Comparison of ENCODE assay signal across 13 mouse cellular contexts in the genomic region with DNA sequence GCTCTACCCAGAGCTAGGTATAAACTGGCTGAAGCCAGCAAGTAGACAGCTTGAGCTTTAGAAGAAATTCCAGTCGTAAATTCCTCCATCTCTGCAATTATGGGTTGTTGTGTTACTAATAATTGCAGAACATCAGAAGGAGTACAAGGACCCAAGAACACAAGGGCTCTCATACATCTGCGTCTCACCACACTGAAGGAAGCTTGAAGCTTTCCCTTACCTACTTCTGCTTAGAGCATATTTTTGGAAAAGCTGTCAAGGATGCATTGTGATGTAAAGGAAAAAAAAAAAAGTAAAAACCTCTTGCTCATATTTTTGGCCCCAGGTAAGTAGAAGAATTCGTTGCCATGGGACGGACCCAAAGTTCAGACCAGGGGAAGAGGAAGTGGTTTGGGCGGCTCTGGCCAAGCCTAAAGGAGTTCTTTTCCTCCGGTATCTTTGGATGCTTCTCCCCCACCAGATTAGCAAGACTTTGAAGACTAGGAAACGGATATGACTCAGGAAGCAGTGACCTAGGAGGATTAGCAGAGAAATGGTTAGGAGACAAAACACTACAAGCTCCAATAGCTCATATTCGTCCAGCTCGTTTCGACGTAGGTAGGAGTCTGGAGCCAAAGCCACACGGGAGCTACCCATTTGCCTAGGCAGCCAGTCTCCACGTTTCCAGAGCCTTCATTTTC.
A peak's percentile ranks its signal among the peaks of the same experiment; 100 is the strongest.
DNase-seq lines count a peak whose midpoint lies in the region; ATAC-seq and TF ChIP-seq lines count a peak whose summit lies in the region.
"Had no signal": no experiment of that assay in that cellular context is flagged by ENCODE, and none has a peak within 500 bp of the region (broad histone marks: within the 10 kb centered on the region; RNA-seq: fewer than 3 reads in every experiment).

No protein-coding gene starts in this region.

- no peak for ATAC-seq in kidney, embryonic 15.5 days (replicated peaks; ENCODE audit: low FRiP score)
- peak; percentile 85 to 95 for ATAC-seq in hematopoietic stem cell, adult 5-6 weeks (replicated peaks in 1 of 2; ENCODE audit: insufficient read depth in 1 of 2, low FRiP score in 2 of 2, low TSS enrichment in 1 of 2, low read depth in 1 of 2, poor library complexity in 2 of 2, severe bottlenecking in 2 of 2)
- ATAC-seq in intestine, postnatal 0 days, result no peak
- ATAC-seq: forebrain, embryonic 16.5 days; inflammation-experienced regulatory T-cells, adult 6 months had no signal

- no peak overlapping the region for H3K9ac ChIP-seq in kidney, embryonic 15.5 days
- H3K9ac ChIP-seq in intestine, postnatal 0 days (ENCODE audit: low read depth, low read length), result no peak overlapping the region
- H3K9ac ChIP-seq: limb, embryonic 12.5 days; lung, embryonic 15.5 days; stomach, embryonic 15.5 days had no signal

- H3K4me3 ChIP-seq in kidney, embryonic 15.5 days (replicated peaks), result no peak overlapping the region
- no peak overlapping the region for H3K4me3 ChIP-seq in intestine, postnatal 0 days (ENCODE audit: low read depth, low read length)
- H3K4me3 ChIP-seq: limb, embryonic 12.5 days; lung, embryonic 15.5 days; stomach, embryonic 15.5 days had no signal

- 84% methylated on average over 13 of the region's 13 CpGs for WGBS in kidney, embryonic 15.5 days
- 74% methylated on average over 13 of the region's 13 CpGs for WGBS in intestine, postnatal 0 days

- DNase-seq in kidney, adult 18-20 months, result peak; percentile 17
- DNase-seq in adrenal gland, postnatal 14 days, result peak; percentile 27
- peak; percentile 33 for DNase-seq in lung, postnatal 36 days
- DNase-seq in thymus, postnatal 14 days, result no peak
- DNase-seq: gastrocnemius, postnatal 36 days had no signal

- no peak for TF ChIP-seq CTCF in intestine, postnatal 0 days (IDR thresholded peaks at IDR 0.05; ENCODE audit: low read depth)

- H3K4me2 ChIP-seq in kidney, embryonic 15.5 days, result no peak overlapping the region
- no peak overlapping the region for H3K4me2 ChIP-seq in intestine, postnatal 0 days (replicated peaks; ENCODE audit: low read depth)
- H3K4me2 ChIP-seq: limb, embryonic 12.5 days; lung, embryonic 15.5 days; stomach, embryonic 15.5 days had no signal

- no peaks in the 10 kb centered on the region for H3K36me3 ChIP-seq in kidney, embryonic 15.5 days
- no peaks in the 10 kb centered on the region for H3K36me3 ChIP-seq in intestine, postnatal 0 days (ENCODE audit: control insufficient read depth, insufficient read depth)
- H3K36me3 ChIP-seq: limb, embryonic 12.5 days; lung, embryonic 15.5 days; stomach, embryonic 15.5 days had no signal

- no peaks in the 10 kb centered on the region for H3K4me1 ChIP-seq in kidney, embryonic 15.5 days
- no peaks in the 10 kb centered on the region for H3K4me1 ChIP-seq in intestine, postnatal 0 days (replicated peaks; ENCODE audit: control insufficient read depth, insufficient read depth, low read length)
- H3K4me1 ChIP-seq: limb, embryonic 12.5 days; lung, embryonic 15.5 days; stomach, embryonic 15.5 days had no signal

- no peak overlapping the region for H3K27ac ChIP-seq in kidney, embryonic 15.5 days
- no peak overlapping the region for H3K27ac ChIP-seq in intestine, postnatal 0 days (ENCODE audit: low read depth, low read length)
- H3K27ac ChIP-seq: limb, embryonic 12.5 days; lung, embryonic 15.5 days; stomach, embryonic 15.5 days had no signal

- H3K27me3 ChIP-seq in kidney, embryonic 15.5 days, result no peaks in the 10 kb centered on the region
- H3K27me3 ChIP-seq in intestine, postnatal 0 days (replicated peaks; ENCODE audit: control insufficient read depth, insufficient read depth, low read length), result no peaks in the 10 kb centered on the region
- H3K27me3 ChIP-seq: limb, embryonic 12.5 days; lung, embryonic 15.5 days; stomach, embryonic 15.5 days had no signal

- no peaks in the 10 kb centered on the region for H3K9me3 ChIP-seq in kidney, embryonic 15.5 days (replicated peaks)
- no peaks in the 10 kb centered on the region for H3K9me3 ChIP-seq in intestine, postnatal 0 days (ENCODE audit: control insufficient read depth)
- H3K9me3 ChIP-seq: limb, embryonic 12.5 days; lung, embryonic 15.5 days; stomach, embryonic 15.5 days had no signal

Comparison
In these comparisons a context has a peak if more than half of its experiments do, and no peak if none do; other contexts are left out.
1. ATAC-seq: peak in hematopoietic stem cell, adult 5-6 weeks (2 of 2); none in kidney, embryonic 15.5 days (single experiment) and intestine, postnatal 0 days (single experiment).